Mouse (Mus musculus) midbrain, embryonic 10.5 days (tissue): ENCODE measurements around the gene Slc43a1. TPM values are rescaled to one million over a fixed set of nuclear protein-coding genes. Genes with fewer than 3 reads are reported as not detected.

Source experiments
- DNase-seq: peaks from one replicate; pipeline ENCODE4 v3.0.0-alpha.2; 2017; ENCODE audit warnings: low spot score
- H3K27ac ChIP-seq: fragments of 300-500 bp; sonication (generic); replicated peaks from 2 replicates; pipeline ENCODE4 v1.5.1; 2016; ENCODE audit warnings: mild to moderate bottlenecking
- H3K27me3 ChIP-seq: fragments of 300-500 bp; sonication (generic); 2 replicates; pipeline ENCODE4 v1.6.1; 2016; ENCODE audit warnings: low read depth, mild to moderate bottlenecking; ENCODE audit not compliant: poor library complexity, severe bottlenecking
- H3K36me3 ChIP-seq: fragments of 300-500 bp; sonication (generic); 2 replicates; pipeline ENCODE4 v1.6.1; 2016; ENCODE audit warnings: mild to moderate bottlenecking, moderate library complexity
- H3K4me1 ChIP-seq: fragments of 300-500 bp; sonication (generic); 2 replicates; pipeline ENCODE4 v1.6.1; 2016
- H3K4me3 ChIP-seq: fragments of 300-500 bp; sonication (generic); 2 replicates; pipeline ENCODE4 v1.5.1; 2016; ENCODE audit warnings: mild to moderate bottlenecking, moderate library complexity
- H3K9me3 ChIP-seq: fragments of 300-500 bp; sonication (generic); replicated peaks from 2 replicates; pipeline ENCODE4 v1.6.1; 2016; ENCODE audit warnings: mild to moderate bottlenecking
- WGBS: fragments of 180-500 bp; shearing (Covaris S2); methylation state at CpG from one replicate; pipeline ENCODE4 v1.1.7; 2016; 5-methylcytosine and 5-hydroxymethylcytosine counted together
- polyA plus RNA-seq: library from polyadenylated mRNA; unstranded; fragments of >200 nt; fragmentation: Nextera tagmentation; extraction: Ambion mirVana; gene quantifications from 2 replicates; pipeline ENCODE4 v1.2.1, GENCODE M21; 2016

Slc43a1 gene
- polyA plus RNA-seq, 1 experiment from 2014 or later: 26.1 TPM

GRCm38 (mm10) chr2:84883084-84883483 lies 44.4 kb downstream of the Slc43a1 start:
- Histone ChIP-seq H3K9me3 (no peaks in the 10 kb centered on the region), H3K27me3 (peaks cover 85% of the 10 kb centered on the region), H3K36me3 (no peaks in the 10 kb centered on the region), H3K27ac (0 out of 2 replicates have a peak overlapping the region, but pooled peaks have one; percentile 13), H3K4me3 (peak overlapping the region; percentile 43), H3K4me1 (peaks cover 58% of the 10 kb centered on the region)
- DNase-seq: peak; percentile 29
- 3% methylated on average over 6 of the region's 6 CpGs for WGBS

GRCm38 (mm10) chr2:84883530-84883929 lies 44.9 kb downstream of the Slc43a1 start:
- H3K27ac ChIP-seq: 0 out of 2 replicates have a peak overlapping the region, but pooled peaks have one; percentile 13
- peak overlapping the region; percentile 43 for H3K4me3 ChIP-seq
- 2% methylated on average over 11 of the region's 11 CpGs for WGBS
- H3K27me3 ChIP-seq: peaks cover 89% of the 10 kb centered on the region
- H3K36me3 ChIP-seq: no peaks in the 10 kb centered on the region
- DNase-seq: no peak
- H3K9me3 ChIP-seq: no peaks in the 10 kb centered on the region
- H3K4me1 ChIP-seq: peaks cover 63% of the 10 kb centered on the region

- H3K9me3 ChIP-seq: no peaks in the 10 kb centered on the region
- 59% methylated on average over 4 of the region's 4 CpGs for WGBS
- H3K36me3 ChIP-seq: no peaks in the 10 kb centered on the region
- H3K27me3 ChIP-seq: peaks cover 93% of the 10 kb centered on the region
- H3K4me3 ChIP-seq: peak overlapping the region; percentile 43; the same call in 1 of the 2 replicates
- 0 out of 2 replicates have a peak overlapping the region, but pooled peaks have one; percentile 13 for H3K27ac ChIP-seq
- no peak for DNase-seq
- peaks cover 67% of the 10 kb centered on the region for H3K4me1 ChIP-seq
Observed at GRCm38 (mm10) chr2:84883942-84884341, 45.3 kb downstream of the Slc43a1 start.

- H3K4me3 ChIP-seq: 0 out of 2 replicates have a peak overlapping the region, but pooled peaks have one; percentile 68
- DNase-seq: no peak
- H3K27ac ChIP-seq: no peak overlapping the region
- no peaks in the 10 kb centered on the region for H3K36me3 ChIP-seq
- H3K27me3 ChIP-seq: peaks cover 100% of the 10 kb centered on the region
- H3K4me1 ChIP-seq: peaks cover 73% of the 10 kb centered on the region
- no peaks in the 10 kb centered on the region for H3K9me3 ChIP-seq
- 49% methylated on average over 4 of the region's 4 CpGs for WGBS
Observed at GRCm38 (mm10) chr2:84884611-84885010, 46.0 kb downstream of the Slc43a1 start.

GRCm38 (mm10) chr2:84885084-84886055 lies 46.7 kb downstream of the Slc43a1 start:
- Histone ChIP-seq H3K27me3 (peaks cover 97% of the 10 kb centered on the region), H3K4me3 (peak overlapping the region; percentile 68), H3K27ac (0 out of 2 replicates have a peak overlapping the region, but pooled peaks have one; percentile 33), H3K4me1 (peaks cover 74% of the 10 kb centered on the region), H3K36me3 (no peaks in the 10 kb centered on the region), H3K9me3 (no peaks in the 10 kb centered on the region)
- WGBS: 8% methylated on average over 22 of the region's 23 CpGs
- DNase-seq: peak; percentile 34

- peak; percentile 64 for DNase-seq
- under 1% methylated on average over 16 of the region's 35 CpGs for WGBS
- Histone ChIP-seq H3K36me3 (no peaks in the 10 kb centered on the region), H3K9me3 (no peaks in the 10 kb centered on the region), H3K4me3 (peak within 1 kb of the TSS; percentile 68), H3K4me1 (peaks cover 74% of the 10 kb centered on the region), H3K27me3 (peaks cover 95% of the 10 kb centered on the region), H3K27ac (peak within 1 kb of the TSS; percentile 64)
Observed at GRCm38 (mm10) chr2:84886234-84886731, 47.6 kb downstream of the Slc43a1 start, which contains the start of gene Rtn4rl2. Gene Rtn4rl2, minus strand, starts transcription at chr2:84886710.

GRCm38 (mm10) chr2:84886821-84887281 lies 48.2 kb downstream of the Slc43a1 start:
- H3K4me3 ChIP-seq: peak overlapping the region; percentile 68
- peaks cover 74% of the 10 kb centered on the region for H3K4me1 ChIP-seq
- H3K27ac ChIP-seq: peak overlapping the region; percentile 64
- no peaks in the 10 kb centered on the region for H3K36me3 ChIP-seq
- peaks cover 91% of the 10 kb centered on the region for H3K27me3 ChIP-seq
- no peaks in the 10 kb centered on the region for H3K9me3 ChIP-seq
- peak; percentile 77 for DNase-seq
- WGBS: under 1% methylated on average over 38 of the region's 39 CpGs

- peak overlapping the region; percentile 68 for H3K4me3 ChIP-seq
- peaks cover 83% of the 10 kb centered on the region for H3K27me3 ChIP-seq
- H3K4me1 ChIP-seq: peaks cover 69% of the 10 kb centered on the region
- under 1% methylated on average over 58 of the region's 58 CpGs for whole genome bisulfite sequencing
- no peaks in the 10 kb centered on the region for H3K9me3 ChIP-seq
- H3K27ac ChIP-seq: peak overlapping the region; percentile 64
- DNase-seq: peak; percentile 60
- H3K36me3 ChIP-seq: no peaks in the 10 kb centered on the region
Observed at GRCm38 (mm10) chr2:84887411-84888271, 49.0 kb downstream of the Slc43a1 start.

GRCm38 (mm10) chr2:84888657-84889315 lies 50.1 kb downstream of the Slc43a1 start:
- Histone ChIP-seq H3K4me1 (peaks cover 58% of the 10 kb centered on the region), H3K27ac (no peak overlapping the region; the same call in 1 of the 2 replicates)
- under 1% methylated on average over 28 of the region's 28 CpGs for WGBS

GRCm38 (mm10) chr2:84889316-84890044 lies 50.8 kb downstream of the Slc43a1 start:
- H3K4me1 ChIP-seq: peaks cover 52% of the 10 kb centered on the region
- no peak overlapping the region for H3K27ac ChIP-seq
- peaks cover 64% of the 10 kb centered on the region for H3K27me3 ChIP-seq
- 10% methylated on average over 14 of the region's 14 CpGs for WGBS
- peak overlapping the region; percentile 68 for H3K4me3 ChIP-seq
- DNase-seq: peak; percentile 32
- no peaks in the 10 kb centered on the region for H3K36me3 ChIP-seq
- no peaks in the 10 kb centered on the region for H3K9me3 ChIP-seq

More at GRCm38 (mm10) chr2:84888657-84889315, 50.1 kb downstream of the Slc43a1 start:
- peak; percentile 79 for DNase-seq
- H3K36me3 ChIP-seq: no peaks in the 10 kb centered on the region
- H3K9me3 ChIP-seq: no peaks in the 10 kb centered on the region
- peaks cover 71% of the 10 kb centered on the region for H3K27me3 ChIP-seq
- peak overlapping the region; percentile 68 for H3K4me3 ChIP-seq

- Histone ChIP-seq H3K9me3 (no peaks in the 10 kb centered on the region), H3K4me1 (peaks cover 46% of the 10 kb centered on the region), H3K27ac (no peak overlapping the region), H3K27me3 (peaks cover 59% of the 10 kb centered on the region), H3K36me3 (no peaks in the 10 kb centered on the region), H3K4me3 (no peak overlapping the region)
- under 1% methylated on average over 5 of the region's 5 CpGs for WGBS
- peak; percentile 82 for DNase-seq
Observed at GRCm38 (mm10) chr2:84890045-84890340, 51.3 kb downstream of the Slc43a1 start.
